In the genomic region with DNA sequence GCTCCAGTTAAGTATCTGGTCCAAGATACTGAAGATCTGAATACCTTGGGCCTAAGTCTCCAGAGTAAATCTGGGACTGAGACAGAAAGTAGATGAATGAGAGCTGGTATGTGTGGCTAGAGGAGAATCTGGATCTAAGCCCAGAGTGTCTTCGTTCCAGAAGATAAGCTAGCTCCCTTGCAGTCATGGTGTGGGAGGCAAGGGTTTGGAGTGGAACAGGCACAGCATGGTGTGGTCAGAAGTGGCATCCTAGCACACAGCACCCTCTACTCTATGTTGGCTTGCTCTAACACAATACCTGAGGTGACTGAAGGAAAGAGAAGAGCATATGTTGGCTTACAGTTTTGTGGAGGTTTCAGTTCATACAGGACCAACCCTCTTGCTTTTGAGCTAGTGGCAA, we compare ENCODE assay signal across 16 mouse cellular contexts.
A peak's percentile ranks its signal among the peaks of the same experiment; 100 is the strongest.
DNase-seq lines count a peak whose midpoint lies in the region; ATAC-seq lines count a peak whose summit lies in the region.
"Had no signal": no experiment of that assay in that cellular context is flagged by ENCODE, and none has a peak within 500 bp of the region (broad histone marks: within the 10 kb centered on the region; RNA-seq: fewer than 3 reads in every experiment).

No protein-coding gene starts in this region.

- no peaks in the 10 kb centered on the region for H3K9me3 ChIP-seq in lung, embryonic 16.5 days (ENCODE audit: control insufficient read depth, low read length)
- H3K9me3 ChIP-seq: liver, embryonic 13.5 days had no signal

- ATAC-seq in lung, embryonic 16.5 days (ENCODE audit: low read depth): peak; percentile 60
- ATAC-seq: activated CD4-positive, CD25-positive, alpha-beta regulatory T cell, adult 4 months; forebrain, postnatal 0 days; intestine, embryonic 16.5 days had no signal

- no peak overlapping the region for H3K4me3 ChIP-seq in lung, embryonic 16.5 days (ENCODE audit: low read length)
- H3K4me3 ChIP-seq: liver, embryonic 13.5 days had no signal

- 44% methylated on average over 1 of the region's 1 CpGs for WGBS in lung, embryonic 16.5 days

- H3K27me3 ChIP-seq in lung, embryonic 16.5 days (ENCODE audit: control insufficient read depth, insufficient read depth, low read depth, low read length): no peaks in the 10 kb centered on the region
- H3K27me3 ChIP-seq: liver, embryonic 13.5 days had no signal

- no peak overlapping the region for H3K4me2 ChIP-seq in lung, embryonic 16.5 days (ENCODE audit: low read depth, low read length)
- H3K4me2 ChIP-seq: liver, embryonic 13.5 days had no signal

- H3K36me3 ChIP-seq in lung, embryonic 16.5 days (ENCODE audit: control insufficient read depth, insufficient read depth, low read length): peaks cover 10% of the 10 kb centered on the region

- H3K4me1 ChIP-seq in lung, embryonic 16.5 days (replicated peaks; ENCODE audit: control insufficient read depth, insufficient read depth, low read length): peaks cover 10% of the 10 kb centered on the region
- H3K4me1 ChIP-seq: liver, embryonic 13.5 days had no signal

- DNase-seq in frontal cortex, postnatal 36 days (ENCODE audit: low spot score in 2 of 2): peak; percentile 30 to 61
- DNase-seq in frontal cortex, postnatal 10 days (ENCODE audit: low spot score in 2 of 2): no peak
- no peak for DNase-seq in lung, adult 18-20 months
- DNase-seq in heart, adult 9 months (ENCODE audit: low spot score in 2 of 2): peak; percentile 32 to 58
- DNase-seq in lung, postnatal 36 days: peak; percentile 55
- DNase-seq in cerebellum, postnatal 4 days (ENCODE audit: low spot score in 2 of 2): no peak
- no peak for DNase-seq in spleen, adult 12 weeks (ENCODE audit: low spot score)
- DNase-seq: cerebellum, adult 11-12 months; forebrain, postnatal 0 days; kidney, postnatal 14 days; liver, embryonic 13.5 days; spleen, adult 18-20 months; thymus, adult 18-20 months had no signal

- H3K9ac ChIP-seq in lung, embryonic 16.5 days (ENCODE audit: low read length): no peak overlapping the region
- H3K9ac ChIP-seq: forebrain, postnatal 0 days; liver, embryonic 13.5 days had no signal

- H3K27ac ChIP-seq in lung, embryonic 16.5 days (ENCODE audit: low read length): peak overlapping the region; percentile 62
- H3K27ac ChIP-seq: liver, embryonic 13.5 days had no signal

Comparison
In these comparisons a context has a peak if more than half of its experiments do, and no peak if none do; other contexts are left out.
1. DNase-seq: peak in frontal cortex, postnatal 36 days (2 of 2), heart, adult 9 months (2 of 2) and lung, postnatal 36 days (single experiment); none in frontal cortex, postnatal 10 days (0 of 2), lung, adult 18-20 months (0 of 2), cerebellum, postnatal 4 days (0 of 2) and spleen, adult 12 weeks (single experiment).